Mouse (Mus musculus) megakaryocyte, adult 5-6 weeks (primary cell): ENCODE results near the gene Sec31b. TPM values are rescaled to one million over a fixed set of nuclear protein-coding genes. Genes with fewer than 3 reads are reported as not detected.

Experiments used
- ATAC-seq: 2 replicates; pipeline ENCODE4 v1.8.0; 2016; ENCODE audit warnings: mild to moderate bottlenecking, inconsistent platforms; ENCODE audit not compliant: poor library complexity, severe bottlenecking
- total RNA-seq, 2 experiments: library from RNA; stranded (forward) in 1 of 2; stranded (reverse) in 1 of 2; fragments of 153-499, 151-499 nt in 1 of 2; fragments of 221-1000, 200-1000 nt in 1 of 2; gene quantifications; 2 replicates each; pipeline versions ENCODE4 v1.2.3 to v1.2.4; 2015 to 2017

Gene Sec31b
- total RNA-seq (2015) (0.11 and 0.51 TPM in 2 replicates), total RNA-seq (2017) (0.37 and 0.92 TPM in 2 replicates)

DNA sequence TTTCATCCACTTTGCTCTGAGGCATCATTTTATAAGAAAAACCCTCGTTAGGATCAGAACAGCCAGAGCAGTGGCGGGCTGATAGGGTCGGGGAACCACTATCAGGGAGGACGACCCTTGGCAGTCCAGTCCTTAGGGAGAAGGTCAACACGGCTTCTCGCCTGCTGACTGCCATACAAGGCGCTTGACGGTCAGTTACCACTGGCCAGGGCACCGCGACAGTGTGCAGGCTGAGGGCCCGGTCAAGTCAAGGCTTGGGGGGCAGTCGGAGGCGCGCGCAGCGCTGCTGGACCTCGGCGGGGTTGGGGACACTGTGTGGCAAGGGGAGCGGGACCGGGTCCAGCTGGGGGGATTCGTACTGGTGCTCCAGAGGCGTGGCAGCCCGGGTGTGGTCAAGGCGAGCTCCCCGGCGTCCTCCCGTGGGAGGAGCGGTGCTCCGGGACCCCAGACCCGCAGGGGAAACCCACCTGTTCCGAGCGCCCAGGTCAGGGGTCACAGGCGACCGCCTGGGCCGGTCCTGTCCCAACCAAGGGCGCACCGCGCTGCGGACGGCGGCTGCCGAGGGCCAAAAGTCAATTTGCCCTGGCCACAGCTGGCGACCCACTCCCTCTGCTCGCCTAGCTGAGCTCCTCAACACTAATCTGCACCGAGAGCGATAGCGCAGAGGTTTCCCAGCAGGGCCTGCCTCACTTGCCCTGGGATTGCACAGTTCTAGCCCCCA is at the start of gene Sec31b:
TSS of gene Sec31b (minus strand) at position 544 of the 721 bp plus-strand sequence.
- 0 out of 2 replicates have a peak, but pooled peaks have one; percentile 18 for ATAC-seq

- no peak for ATAC-seq
These were observed 48.5 kb upstream of the Sec31b start for GRCm38 (mm10) chr19:44594180-44594579.

- no peak for ATAC-seq
These were observed 46.0 kb upstream of the Sec31b start for GRCm38 (mm10) chr19:44591638-44592037.

DNA sequence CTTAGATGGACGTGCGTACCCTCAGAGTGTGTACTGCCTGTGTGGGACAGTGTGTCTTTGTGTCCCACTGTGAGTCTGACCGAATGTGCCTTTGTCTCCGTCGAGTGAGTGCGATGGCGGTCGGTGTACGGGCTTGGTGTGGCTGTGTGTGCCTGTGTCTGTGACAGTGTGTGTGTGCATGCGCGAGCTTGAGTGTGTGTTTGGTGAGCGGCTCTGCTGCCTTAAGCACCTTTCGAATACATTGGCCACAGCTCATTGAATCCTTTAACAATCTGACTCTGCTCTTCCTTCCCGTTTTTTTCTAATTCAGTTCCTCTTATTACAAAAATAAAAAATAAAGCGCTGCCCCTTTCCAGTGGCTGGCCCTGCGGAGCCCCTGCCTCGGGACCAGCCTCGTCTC is 45.3 kb upstream of the Sec31b start:
- peak; percentile 30; the same call in 1 of the 2 replicates for ATAC-seq

DNA sequence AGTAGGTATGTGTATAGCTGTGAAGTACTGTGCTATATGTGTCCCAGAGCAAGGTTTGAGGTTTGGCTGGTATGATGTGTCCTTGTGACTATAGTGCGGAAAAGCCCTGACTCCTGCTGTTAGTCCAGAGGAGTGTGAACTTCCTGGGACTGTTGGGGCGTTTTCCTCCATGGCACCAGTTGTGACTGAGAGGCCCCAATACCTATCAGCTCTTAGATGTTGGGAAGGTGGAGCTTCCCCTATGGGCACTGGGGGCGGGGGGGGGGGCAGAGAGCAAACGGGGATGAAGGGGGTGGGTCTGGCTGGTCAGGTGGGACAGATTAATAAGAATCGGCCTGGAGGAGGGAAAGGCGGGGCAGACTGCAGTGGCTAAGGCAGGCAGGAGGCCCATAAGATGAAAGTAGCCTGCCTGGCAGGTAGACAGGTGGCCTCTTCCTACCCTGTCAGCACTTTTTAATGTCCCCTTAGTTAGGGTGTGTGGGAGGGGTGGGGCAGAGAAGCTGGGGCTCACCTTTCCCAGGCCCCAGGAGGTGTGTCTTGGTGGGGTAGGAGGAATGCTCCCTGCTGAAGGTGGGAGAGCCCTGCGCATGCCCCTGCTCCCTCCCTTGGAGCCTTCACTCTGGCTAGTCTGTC is 44.0 kb upstream of the Sec31b start:
- no peak for ATAC-seq

DNA sequence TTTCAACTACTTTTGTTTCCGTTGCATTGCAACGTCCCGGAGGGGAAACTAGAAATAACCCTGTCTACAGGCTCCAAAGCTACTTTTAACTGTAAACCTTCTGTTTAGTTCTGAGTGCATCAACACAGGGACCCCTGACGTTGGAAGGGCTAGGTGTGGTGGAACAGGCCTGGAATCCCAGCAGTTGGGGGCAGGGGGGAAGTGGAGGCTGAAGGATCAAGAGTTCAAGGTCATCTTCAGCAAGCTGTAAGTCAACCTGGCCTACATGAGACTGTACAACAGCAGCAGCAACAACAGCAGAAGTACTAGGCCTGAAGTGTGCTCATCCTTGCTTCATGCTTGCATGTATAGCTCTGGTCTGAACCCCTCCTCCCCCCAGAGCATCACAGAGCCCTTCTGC is 42.4 kb upstream of the Sec31b start:
- no peak for ATAC-seq

DNA sequence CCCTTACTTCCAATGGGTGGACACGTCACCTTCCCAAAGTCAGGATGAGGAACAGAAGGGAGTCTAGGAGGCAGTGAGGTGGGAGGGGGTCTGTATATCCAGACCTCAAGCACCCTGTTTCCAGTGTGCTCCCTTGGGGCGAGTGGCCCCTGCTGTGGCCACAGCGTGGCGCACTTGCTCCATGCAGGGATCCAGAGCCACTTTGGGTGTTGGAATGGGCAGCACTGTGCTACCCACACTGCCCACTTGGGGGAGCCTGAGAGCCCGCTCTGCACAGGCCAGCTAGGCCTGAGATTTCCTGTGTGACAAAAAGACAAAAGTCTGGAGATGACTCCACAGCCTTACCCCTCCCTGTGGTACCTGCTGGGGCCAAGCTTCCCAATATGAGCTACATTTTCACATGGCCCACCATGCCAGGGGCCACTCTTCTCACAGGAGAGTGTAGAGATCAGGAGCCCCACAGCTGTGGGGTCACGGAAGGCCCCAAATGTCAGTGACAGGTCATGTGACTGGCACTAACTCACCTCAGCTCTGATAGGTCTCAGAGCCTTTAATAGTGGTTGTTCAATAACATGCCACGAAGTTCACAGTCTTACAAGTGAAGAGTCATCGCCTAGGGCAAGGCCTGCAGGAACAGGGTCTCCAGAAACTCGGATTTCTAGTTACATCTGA is 37.1 kb upstream of the Sec31b start:
- peak; percentile 96 for ATAC-seq

- ATAC-seq: no peak
These were observed 36.4 kb upstream of the Sec31b start for GRCm38 (mm10) chr19:44582103-44582502.

GRCm38 (mm10) chr19:44578038-44578437 is 32.4 kb upstream of the Sec31b start:
- ATAC-seq: peak; percentile 69

- no peak for ATAC-seq
These were observed 30.6 kb upstream of the Sec31b start for GRCm38 (mm10) chr19:44576275-44576674.

DNA sequence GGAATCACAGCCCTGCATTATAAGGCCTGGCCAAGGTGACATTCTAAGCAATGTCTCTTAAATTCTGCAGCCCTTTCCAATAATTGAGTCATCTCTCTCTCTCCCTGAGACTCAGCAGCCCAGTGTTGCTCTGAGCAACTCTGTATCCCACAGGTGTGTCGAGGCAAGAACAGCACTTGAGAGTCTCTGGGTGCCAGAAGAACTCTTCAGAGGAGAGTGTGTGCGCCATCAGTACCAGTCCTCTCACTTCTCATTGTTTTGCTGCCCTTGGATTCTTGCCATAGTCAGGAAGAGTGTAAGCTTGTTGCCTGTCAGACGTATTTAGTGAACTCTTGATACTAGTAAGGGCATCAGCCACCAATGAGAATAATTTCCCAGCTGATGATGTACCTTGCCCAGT is 22.1 kb upstream of the Sec31b start:
- ATAC-seq: no peak

GRCm38 (mm10) chr19:44564006-44564405 is 18.3 kb upstream of the Sec31b start:
- ATAC-seq: no peak

DNA sequence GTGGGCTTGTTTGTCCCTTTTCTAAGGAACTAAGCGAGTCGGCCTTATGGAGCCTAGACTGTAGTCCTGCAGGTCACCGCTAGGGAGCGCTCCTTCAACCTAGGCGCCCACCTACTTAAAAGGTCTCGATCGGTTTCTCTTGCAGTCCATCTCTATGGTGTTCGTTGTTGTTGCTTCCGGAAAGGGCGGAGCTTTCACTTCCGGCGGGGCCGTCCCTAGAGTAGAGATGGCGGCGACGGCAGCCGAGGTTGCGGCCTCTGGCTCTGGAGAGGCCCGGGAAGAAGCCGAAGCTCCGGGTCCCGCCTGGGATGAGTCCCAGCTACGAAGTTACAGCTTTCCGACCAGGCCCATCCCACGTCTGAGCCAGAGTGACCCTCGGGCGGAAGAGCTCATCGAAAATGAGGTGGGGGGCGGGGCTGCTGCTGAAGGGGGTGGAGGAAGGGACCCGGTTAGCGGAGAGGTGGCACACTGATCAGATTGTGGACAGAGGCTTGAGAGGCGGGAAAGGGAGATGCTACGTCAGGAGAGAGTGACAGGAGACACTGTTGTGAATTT is 17.1 kb upstream of the Sec31b start, which contains the start of gene Hif1an:
TSS of gene Hif1an (plus strand) at position 199 of the 555 bp plus-strand sequence.
- ATAC-seq: peak; percentile 98

DNA sequence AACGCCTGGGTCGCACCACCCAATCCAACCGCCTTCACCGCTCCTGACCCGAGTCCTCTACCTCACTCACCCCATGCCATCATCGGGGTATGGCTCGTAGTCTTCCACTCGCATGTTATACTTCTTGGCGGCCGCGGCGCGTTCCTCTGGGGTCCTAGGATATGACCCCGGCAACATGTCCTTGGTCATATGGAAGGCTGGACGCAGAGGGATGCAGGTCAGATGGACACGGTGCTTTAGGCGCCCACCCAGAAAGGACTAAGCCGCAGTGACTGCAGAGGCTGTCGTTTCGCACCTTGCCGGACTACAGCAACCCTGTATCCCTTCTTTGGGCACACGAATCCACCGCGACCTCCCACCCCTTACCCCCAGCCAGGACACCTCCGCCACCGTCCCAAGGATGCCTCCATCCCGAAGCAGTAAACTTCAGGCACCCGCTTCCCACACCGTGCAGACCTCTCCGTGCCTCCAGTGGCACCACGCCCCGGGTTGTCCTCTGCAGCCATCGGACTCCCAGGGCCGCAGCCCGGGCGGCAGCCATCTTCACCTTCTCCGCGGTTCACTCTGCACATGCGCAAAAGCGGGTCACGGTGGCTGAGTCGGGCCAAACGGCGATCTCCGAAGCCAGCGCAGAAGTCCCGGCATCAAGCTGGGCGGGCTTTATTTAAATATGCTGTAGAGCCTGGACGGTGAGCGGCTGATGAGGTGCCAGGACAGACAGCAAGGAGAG is 9.4 kb upstream of the Sec31b start, which contains the start of gene Ndufb8:
TSS of gene Ndufb8 (minus strand) at position 580 of the 730 bp plus-strand sequence.
- ATAC-seq: peak; percentile 99

GRCm38 (mm10) chr19:44554490-44554860 is 8.8 kb upstream of the Sec31b start:
- peak; percentile 55; the same call in 1 of the 2 replicates for ATAC-seq

DNA sequence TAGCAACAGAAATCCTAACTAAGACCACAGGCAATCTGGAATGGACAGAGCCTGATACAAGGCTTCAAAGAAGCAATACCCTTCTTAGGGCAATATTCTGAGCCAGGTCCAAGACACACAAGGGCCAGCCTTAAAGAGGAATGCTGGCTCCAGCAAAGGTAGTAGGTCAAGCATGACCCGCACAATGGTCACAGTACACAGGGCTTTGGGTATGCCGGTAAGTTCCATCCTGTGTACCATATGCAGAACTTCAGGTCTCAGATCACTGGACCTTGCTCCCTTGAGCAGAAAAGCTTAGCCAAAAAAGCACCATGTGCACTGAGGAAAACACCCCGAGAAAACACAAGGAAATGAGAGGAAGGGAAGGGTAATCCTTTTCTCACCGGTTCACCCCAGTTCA is 7.6 kb upstream of the Sec31b start:
- ATAC-seq: no peak

- no peak for ATAC-seq
These were observed 7.1 kb upstream of the Sec31b start, which contains the start of gene Gm20538 for GRCm38 (mm10) chr19:44552731-44553130. Gm20538 (minus strand) TSS chr19:44552831.

- peak; percentile 88 for ATAC-seq
These were observed 889 bp downstream of the Sec31b start for GRCm38 (mm10) chr19:44544775-44545174.

- no peak for ATAC-seq
These were observed 1.3 kb downstream of the Sec31b start for GRCm38 (mm10) chr19:44544372-44544771.

DNA sequence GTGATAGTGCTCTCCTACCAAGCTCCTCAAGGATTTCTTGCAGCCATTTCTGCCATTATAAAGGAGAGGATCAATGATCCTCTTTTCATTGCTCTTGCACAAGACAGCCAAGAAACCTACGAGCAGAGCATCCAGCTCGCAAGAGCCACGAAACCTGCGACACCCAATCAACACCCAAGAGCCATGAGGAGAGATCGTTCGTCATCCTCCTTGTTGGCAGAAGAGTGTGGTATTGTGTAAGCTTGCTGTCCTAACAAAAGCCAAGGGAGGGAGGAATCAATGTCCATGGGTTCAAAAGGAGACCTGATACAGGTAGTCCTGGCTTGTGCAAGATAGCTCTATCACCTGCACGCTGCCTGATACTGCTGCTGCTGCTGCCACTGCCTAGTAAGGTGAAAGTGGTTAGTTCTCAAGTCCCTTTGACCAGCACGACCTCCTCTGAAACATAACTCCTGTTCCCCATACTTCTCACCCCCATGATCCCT is 2.9 kb downstream of the Sec31b start:
- ATAC-seq: no peak
